Mouse (Mus musculus) frontal cortex, adult 2 months (tissue): ENCODE results near the gene Kcnip3. TPM values are rescaled to one million over a fixed set of nuclear protein-coding genes. Genes with fewer than 3 reads are reported as not detected.

Experiments used
- DNase-seq, 2 experiments: peaks; one replicate each; pipeline ENCODE4 v3.0.0; 2022; ENCODE audit warnings: low spot score in 1 of 2; ENCODE audit errors: extremely low spot score in 1 of 2
- polyA plus RNA-seq: library from polyadenylated mRNA; depleted of rRNA; stranded (reverse); fragments of >200 nt; gene quantifications from 2 replicates; pipeline ENCODE4 v1.2.3, GENCODE M21; 2012

Gene Kcnip3
- polyA plus RNA-seq, 1 experiment = 92.9 TPM

DNA sequence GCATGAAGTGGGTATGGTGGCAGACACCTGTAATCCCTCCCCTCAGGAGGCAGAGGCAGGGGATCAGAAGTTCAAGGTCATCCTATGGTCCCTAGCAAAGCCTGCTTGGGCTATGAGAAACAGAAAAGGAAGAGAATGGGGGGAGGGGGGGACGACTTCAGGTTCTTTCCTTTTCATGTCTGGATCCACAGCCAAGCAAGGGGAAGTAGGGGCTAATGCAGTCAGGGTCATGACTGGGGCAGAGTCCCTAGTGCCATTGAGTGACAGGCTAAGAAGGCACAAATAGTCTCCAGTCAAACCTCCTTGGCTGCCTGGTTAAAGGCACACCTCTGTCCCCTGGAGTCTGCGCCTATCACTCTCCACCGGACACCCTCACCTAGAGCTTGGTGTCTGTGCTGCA is 3.1 kb downstream of the Kcnip3 start:
- DNase-seq = no peak

DNA sequence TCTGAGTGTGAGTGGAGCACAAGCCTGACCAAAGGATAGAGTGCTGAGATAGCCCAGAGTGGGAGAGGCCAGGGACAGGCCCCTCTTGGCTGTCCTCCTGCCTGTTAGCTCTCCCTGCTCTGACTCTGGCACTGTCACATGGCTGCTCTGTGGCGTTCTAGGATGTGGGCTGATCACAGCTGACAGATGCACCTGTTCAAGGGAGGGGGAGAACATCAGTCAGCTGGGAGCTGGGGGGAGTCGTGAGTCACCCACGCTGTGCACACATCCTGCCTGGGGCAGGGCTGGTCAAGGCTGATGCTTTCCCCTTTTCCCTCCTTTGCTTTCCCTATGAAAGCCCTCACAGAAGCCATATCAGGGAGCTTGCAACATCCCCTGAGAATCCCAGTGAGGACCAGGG is 3.6 kb downstream of the Kcnip3 start:
- peak; percentile 61 to 75 for DNase-seq

GRCm38 (mm10) chr2:127517081-127517480 is 4.8 kb downstream of the Kcnip3 start:
- DNase-seq = peak; percentile 81 to 83

DNA sequence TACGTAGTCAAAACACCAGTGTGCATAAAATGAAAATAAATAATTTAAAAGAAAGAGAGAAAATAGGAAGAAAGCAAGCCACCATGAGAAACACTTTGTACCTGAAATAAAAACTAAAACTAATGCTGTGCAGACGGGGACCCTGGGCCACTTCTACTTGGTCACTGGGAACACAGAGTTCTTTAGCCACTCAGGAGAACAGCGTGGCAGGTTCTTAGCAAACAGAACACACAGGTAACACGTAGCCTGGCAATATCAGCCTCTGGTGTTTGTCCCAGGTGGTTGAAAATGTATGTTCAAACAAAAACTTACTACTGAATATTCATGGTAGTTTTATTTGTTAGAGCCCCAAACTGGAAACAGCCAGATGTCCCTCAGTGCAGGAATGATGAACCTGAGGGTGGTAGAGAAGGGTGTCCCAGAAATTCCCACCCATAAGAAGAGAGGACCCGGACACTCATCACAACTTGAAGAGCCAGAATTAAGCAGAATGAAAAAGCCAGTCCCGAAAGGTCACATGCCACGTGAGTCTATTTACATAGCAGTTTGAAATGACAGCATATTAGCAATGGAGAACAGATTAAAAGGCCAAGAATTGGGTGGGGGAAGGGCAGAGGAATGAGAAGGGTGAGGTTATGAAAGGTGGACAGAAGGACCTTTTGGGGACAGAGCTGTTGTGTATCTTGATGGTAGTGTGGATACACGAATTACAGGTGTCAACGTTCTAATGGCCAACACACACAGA is 7.3 kb downstream of the Kcnip3 start:
- DNase-seq = no peak

- no peak for DNase-seq
Measured at GRCm38 (mm10) chr2:127513244-127513643, 8.7 kb downstream of the Kcnip3 start.

GRCm38 (mm10) chr2:127511426-127511825 is 10.5 kb downstream of the Kcnip3 start:
- no peak for DNase-seq

GRCm38 (mm10) chr2:127507967-127508660 is 13.8 kb downstream of the Kcnip3 start:
- peak in 1 of 2 experiments; percentile 57 for DNase-seq

DNA sequence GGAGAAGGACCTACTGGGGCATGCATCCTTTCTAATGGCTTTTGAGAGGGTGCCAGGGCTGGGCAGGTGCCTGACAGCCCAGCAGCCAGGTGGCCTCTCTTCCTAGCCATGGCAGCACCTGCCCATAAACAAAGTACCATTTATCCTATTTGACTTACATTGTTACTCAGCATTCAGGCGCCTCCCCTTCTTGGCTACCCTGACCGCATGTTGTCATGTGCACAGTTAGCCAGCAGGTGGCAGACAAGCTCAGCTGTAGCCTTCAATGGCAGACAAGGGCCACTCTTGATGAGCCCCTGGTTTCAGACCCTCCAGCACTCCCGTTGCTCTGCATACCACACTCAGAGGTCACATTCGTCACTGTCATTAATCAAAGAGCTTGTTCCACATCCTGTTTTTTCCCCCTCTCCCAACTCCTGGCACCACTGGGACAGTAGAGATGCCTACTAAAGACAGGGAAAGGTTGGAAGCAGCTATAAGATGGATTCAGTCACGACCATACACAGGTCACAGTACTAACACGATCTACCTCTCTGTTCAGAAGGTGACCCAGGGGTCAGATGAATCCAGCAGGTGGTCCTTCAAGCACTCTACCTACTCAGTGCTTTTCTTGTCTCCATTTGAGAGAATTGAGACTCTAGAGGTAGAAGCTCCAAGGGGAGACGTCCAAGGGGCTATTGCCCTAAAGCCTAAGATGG is 14.7 kb downstream of the Kcnip3 start:
- peak in 1 of 2 experiments; percentile 93 for DNase-seq

DNA sequence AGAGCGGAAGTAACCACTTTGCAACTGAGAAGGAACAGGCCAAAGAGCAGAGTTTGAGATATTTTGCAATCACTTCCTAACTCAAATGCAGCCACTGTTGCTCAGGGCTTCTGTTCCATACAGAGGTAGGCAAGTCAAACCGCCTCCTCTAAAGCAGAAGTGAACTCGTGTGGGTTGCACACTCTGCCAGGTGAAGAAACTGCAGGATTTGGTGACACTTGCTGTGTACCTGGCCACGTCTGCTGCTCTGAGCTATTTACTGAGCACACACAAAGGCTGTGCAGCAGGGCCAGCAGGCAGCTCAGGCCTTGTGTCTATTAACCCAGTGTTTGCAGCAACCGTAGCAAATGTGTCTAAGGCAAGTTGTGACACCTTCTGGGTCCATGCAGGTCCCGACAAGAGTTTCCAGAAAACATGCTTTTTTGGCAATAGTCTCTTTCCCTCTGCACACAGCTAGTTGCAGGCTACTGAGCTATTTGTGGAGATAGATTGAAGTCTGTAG is 15.7 kb downstream of the Kcnip3 start:
- DNase-seq = no peak

DNA sequence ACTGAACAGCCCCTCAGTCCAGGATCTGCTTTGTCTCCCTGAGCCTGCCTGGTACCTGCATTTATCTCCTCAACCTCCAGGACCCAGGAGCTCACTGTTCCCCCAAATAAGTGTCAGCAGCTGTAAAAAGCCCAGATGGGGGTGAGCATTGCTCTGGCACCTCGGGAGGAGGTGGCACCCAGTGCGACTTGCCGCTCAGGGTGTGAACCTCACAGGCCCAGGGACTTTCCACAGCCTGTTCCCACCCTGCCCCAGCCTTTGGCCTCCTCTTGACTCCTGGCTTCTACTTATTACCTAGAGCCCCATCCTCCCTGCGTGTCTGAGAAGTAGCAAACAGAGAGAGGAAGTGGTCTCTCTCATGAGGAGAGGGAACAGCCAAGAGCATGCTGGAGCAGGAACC is 16.7 kb downstream of the Kcnip3 start:
- no peak for DNase-seq

DNA sequence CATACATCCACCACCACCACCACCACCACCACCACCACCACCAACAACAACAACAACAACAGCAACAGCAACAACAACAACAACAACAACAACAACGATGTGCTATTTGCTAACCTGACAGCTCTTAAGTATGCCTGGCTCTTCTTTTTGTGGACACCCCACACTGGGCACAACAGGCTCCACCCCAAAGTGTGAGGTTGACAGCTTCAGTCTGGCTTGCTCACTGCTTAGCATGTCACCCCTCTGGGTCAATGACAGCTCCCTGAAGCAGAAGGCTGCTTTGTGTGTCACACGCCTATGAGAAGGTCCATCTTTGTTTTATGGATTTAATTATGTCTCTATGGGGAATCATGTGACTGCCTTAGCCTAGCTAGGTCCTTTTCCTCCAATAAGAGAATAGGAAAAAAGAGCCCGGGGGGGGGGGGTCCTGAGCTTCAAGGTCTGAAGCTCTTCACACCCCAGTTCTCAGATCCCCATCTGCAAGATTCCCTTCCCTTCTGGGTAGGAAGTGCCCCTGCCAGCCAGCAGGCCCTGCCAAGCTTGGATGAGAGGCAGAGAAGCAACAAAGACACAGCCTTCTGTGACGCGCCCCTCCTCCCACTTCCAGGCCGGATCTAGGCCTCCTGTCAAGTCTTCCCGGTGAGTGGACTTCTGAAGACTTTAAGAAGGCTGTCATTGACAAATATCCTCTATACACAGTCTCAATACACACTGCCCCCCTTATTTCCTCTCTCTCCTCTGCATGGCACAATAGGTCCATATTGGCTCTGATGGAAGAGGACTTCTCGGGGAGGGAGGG is 17.9 kb downstream of the Kcnip3 start:
- DNase-seq = peak in 1 of 2 experiments; percentile 59

GRCm38 (mm10) chr2:127501061-127501460 is 20.8 kb downstream of the Kcnip3 start:
- DNase-seq = peak; percentile 73 to 75

DNA sequence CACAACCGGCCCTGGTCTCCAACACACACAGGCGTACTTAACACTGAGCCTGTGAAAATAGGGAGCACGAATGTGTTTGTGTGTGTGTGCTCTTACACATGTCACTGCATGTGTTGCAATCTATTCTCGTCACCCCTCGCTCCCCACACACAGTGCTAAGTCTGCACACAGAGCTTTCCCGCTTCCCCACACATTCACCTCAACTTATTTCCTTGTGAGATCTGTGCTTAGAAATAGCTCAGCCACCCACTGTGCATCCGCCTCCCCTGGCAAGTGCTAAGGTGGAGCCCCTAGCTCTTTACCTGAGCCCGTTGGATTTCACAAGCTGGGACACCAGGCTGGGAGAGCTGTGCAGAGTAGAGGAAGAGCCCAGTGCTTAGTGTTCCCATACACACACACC is 23.1 kb downstream of the Kcnip3 start:
- DNase-seq = peak in 1 of 2 experiments; percentile 72

GRCm38 (mm10) chr2:127496321-127496720 is 25.6 kb downstream of the Kcnip3 start:
- DNase-seq = no peak

- DNase-seq = peak in 1 of 2 experiments; percentile 42
Measured at GRCm38 (mm10) chr2:127484476-127485170, 37.3 kb downstream of the Kcnip3 start.

- DNase-seq = peak in 1 of 2 experiments; percentile 32
Measured at GRCm38 (mm10) chr2:127483001-127483400, 38.9 kb downstream of the Kcnip3 start.

GRCm38 (mm10) chr2:127482533-127482911 is 39.4 kb downstream of the Kcnip3 start:
- DNase-seq = peak in 1 of 2 experiments; percentile 47

- no peak for DNase-seq
Measured at GRCm38 (mm10) chr2:127481841-127482532, 39.9 kb downstream of the Kcnip3 start.

DNA sequence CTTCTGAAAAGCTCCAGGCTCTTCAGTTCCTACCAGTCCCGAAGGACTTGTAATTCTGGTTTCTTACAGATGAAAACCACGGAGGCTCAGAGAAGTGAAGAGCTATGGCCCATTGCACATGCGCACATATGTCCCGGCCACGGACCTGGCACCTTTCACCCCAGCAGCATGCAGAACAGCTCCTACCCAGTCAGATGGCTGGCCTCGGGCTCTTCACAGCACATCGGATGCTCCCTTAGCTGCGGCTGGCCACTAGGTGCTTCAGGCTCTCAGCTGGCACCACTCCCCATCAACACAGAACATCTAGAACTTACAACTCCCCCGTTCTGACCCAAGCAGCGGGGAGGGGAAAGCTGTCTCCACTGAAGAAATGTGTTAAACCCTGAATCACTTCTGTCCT is 42.1 kb downstream of the Kcnip3 start:
- no peak for DNase-seq
